Mouse (Mus musculus): ENCODE results near the gene H2-T23. TPM values are rescaled to one million over a fixed set of nuclear protein-coding genes. Genes with fewer than 3 reads are reported as not detected.
"Not testable (repeated sequence)": the region's sequence is repeated elsewhere in the genome, so short reads cannot be mapped to it uniquely, and the experiment has no call there.

H2-T23 gene
- polyA plus RNA-seq, 1 experiment from 2014 or later: 3.9 TPM

DNA sequence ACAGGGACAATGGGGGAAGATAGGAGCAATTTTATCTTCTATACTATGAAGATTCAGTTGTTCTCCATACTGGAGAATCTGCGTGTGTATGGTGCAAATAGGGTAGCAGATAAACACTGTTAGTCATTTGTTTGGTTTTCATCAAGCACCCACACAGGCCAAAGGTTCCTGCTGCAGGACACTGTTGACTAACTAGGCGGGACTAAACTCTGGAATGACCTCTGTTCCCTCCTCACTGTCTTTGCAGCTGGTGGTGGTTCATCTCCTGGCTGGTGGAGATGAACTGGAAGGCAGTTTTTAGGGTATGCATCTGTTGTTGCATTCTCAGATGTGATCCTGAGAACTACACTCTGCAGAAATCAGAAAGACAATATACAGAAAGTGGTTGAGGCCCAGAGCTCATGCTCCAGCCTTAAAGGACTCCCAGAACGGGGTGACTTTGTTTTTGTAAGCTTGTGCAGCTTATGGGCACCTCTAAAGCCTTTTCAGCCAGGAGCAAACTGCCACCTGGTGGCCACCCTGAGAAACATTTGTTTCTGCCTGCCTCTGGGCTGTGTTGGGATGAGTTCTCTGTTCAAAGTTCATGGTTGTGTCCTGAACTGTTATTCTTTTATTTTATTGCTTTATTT lies 2.5 kb upstream of the H2-T23 start:
- ATAC-seq (ENCODE audit: insufficient read depth) (peak; percentile 39; the same call in 1 of the 2 replicates), DNase-seq (peak; percentile 61)
- H3K27me3 ChIP-seq (ENCODE audit: insufficient read depth, low read length); H3K4me3 ChIP-seq (ENCODE audit: low read depth, low read length); H3K36me3 ChIP-seq (ENCODE audit: insufficient read depth); H3K9ac ChIP-seq; H3K9me3 ChIP-seq (ENCODE audit: low read depth, low read length); H3K4me1 ChIP-seq (ENCODE audit: insufficient read depth); H3K27ac ChIP-seq (ENCODE audit: low read depth); H3K4me2 ChIP-seq: not testable (repeated sequence)
- 25% methylated on average over 3 of the region's 3 CpGs for WGBS
- TF ChIP-seq CTCF (IDR thresholded peaks at IDR 0.05; ENCODE audit: low read depth): peak; percentile 57

DNA sequence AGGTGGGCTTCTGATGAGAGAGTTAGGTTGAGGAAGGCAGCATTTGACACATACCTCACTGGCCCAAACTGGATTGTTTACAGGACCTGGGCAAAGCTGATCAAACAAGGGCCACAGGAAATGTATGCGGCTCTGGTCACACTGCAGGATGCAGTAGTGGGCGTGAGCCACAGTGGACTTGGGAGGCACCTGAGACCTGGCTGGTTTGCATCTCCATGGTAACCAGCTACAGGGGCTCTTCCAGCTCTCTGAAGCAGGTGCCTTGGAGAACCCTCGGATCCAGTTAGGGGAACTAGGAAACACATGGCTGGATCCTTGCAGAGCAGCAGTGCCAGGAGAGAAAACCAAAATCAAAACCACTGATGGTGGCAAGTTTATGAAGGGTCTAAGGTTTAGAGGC lies 1.9 kb upstream of the H2-T23 start:
- not testable (repeated sequence) for H3K4me3 ChIP-seq (ENCODE audit: low read depth, low read length); H3K36me3 ChIP-seq (ENCODE audit: insufficient read depth); H3K4me2 ChIP-seq; H3K4me1 ChIP-seq (ENCODE audit: insufficient read depth); DNase-seq; H3K27ac ChIP-seq (ENCODE audit: low read depth); ATAC-seq (ENCODE audit: insufficient read depth); H3K27me3 ChIP-seq (ENCODE audit: insufficient read depth, low read length); H3K9ac ChIP-seq; H3K9me3 ChIP-seq (ENCODE audit: low read depth, low read length)
- 49% methylated on average over 3 of the region's 3 CpGs for WGBS

DNA sequence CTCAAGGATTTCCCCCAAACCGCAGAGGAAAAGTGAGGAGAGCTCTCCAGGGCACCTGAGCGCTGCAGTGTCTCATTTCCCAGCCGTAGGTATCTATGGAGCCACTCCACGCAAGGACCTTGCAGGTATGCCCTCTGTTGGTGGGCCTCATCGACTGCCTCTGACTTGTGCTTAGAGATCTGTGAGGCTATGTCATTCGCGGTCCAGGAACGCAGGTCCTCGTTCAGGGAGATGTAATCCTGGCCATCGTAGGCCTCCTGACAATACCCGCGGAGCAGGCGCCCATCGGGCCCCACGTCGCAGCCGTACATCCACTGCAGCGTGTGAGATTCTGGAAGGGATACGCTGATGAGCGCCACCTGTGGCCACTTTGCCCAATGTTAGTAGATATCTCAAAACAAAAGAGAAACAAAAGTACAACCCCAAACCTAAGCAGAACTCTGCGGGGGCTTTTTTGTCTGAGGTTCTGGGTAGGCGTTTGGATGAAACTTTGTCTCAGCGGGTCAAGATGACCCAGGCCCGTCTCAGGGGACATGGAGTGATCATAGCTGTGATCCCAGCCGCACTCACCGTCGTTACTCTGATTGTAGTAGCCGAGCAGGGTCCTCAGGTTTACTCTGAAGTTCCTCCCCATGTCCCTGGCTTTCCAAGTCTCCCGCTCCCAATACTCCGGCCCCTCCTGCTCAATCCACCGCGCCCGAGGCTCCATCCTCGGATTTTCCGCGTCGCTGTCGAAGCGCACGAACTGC lies 898 bp downstream of the H2-T23 start:
- H3K27me3 ChIP-seq (ENCODE audit: insufficient read depth, low read length): not testable (repeated sequence)

DNA sequence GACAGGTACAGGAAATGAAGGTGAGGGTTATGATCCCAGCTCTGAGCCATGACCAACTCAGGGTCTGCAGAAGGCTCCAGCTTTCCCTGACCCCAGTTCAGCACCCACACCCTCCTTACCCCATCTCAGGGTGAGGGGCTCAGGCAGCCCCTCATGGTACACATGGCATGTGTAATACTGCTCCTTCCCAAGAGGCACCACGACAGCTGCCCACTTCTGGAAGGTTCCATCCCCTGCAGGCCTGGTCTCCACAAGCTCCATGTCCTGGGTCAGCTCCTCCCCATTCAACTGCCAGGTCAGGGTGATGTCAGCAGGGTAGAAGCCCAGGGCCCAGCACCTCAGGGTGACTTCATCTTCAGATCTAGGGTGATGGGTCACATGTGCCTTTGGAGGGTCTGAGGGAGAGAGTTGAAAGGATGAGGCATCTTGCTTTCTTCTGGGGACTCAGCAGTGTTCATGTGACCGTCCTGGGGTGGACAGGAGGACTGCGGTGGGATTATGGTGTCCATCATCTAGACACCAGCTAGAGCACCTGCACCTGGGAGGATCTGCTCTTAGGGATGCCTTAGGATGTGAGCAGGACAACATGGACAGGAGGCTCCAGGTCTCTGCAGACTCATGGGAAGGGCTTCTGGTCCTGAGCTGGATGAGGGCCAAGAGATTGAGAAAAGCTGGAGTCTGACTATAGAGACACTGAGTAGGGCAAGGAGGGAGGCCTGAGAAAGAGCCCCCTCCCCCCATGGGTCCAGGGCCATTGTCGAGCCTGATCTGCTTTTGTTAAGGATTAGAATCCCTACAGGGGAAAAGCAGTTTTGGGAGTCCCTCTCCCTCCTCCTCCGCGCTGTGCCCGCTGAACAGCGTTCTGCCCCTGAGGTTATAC lies 1.7 kb downstream of the H2-T23 start:
- ATAC-seq (ENCODE audit: insufficient read depth); DNase-seq; H3K27me3 ChIP-seq (ENCODE audit: insufficient read depth, low read length); H3K4me1 ChIP-seq (ENCODE audit: insufficient read depth); H3K9me3 ChIP-seq (ENCODE audit: low read depth, low read length); H3K9ac ChIP-seq; H3K27ac ChIP-seq (ENCODE audit: low read depth); H3K36me3 ChIP-seq (ENCODE audit: insufficient read depth): not testable (repeated sequence)
- Histone ChIP-seq H3K4me3 (ENCODE audit: low read depth, low read length) (peak overlapping the region; percentile 41; the same call in 1 of the 2 replicates), H3K4me2 (peak overlapping the region; percentile 80)
- 53% methylated on average over 8 of the region's 8 CpGs for whole genome bisulfite sequencing

More for the DNA sequence above, 898 bp downstream of the H2-T23 start:
- not testable (repeated sequence) for H3K27ac ChIP-seq (ENCODE audit: low read depth); H3K36me3 ChIP-seq (ENCODE audit: insufficient read depth); H3K4me1 ChIP-seq (ENCODE audit: insufficient read depth); H3K9me3 ChIP-seq (ENCODE audit: low read depth, low read length)
- TF ChIP-seq CTCF (IDR thresholded peaks at IDR 0.05; ENCODE audit: low read depth): peak; percentile 53
- DNase-seq (peak; percentile 37), ATAC-seq (ENCODE audit: insufficient read depth) (peak; percentile 44; the same call in 1 of the 2 replicates)
- 3% methylated on average over 40 of the region's 40 CpGs for WGBS
- Histone ChIP-seq H3K4me3 (ENCODE audit: low read depth, low read length) (peak overlapping the region; percentile 41), H3K9ac (peak overlapping the region; percentile 44; the same call in 1 of the 2 replicates), H3K4me2 (peak overlapping the region; percentile 80)

DNA sequence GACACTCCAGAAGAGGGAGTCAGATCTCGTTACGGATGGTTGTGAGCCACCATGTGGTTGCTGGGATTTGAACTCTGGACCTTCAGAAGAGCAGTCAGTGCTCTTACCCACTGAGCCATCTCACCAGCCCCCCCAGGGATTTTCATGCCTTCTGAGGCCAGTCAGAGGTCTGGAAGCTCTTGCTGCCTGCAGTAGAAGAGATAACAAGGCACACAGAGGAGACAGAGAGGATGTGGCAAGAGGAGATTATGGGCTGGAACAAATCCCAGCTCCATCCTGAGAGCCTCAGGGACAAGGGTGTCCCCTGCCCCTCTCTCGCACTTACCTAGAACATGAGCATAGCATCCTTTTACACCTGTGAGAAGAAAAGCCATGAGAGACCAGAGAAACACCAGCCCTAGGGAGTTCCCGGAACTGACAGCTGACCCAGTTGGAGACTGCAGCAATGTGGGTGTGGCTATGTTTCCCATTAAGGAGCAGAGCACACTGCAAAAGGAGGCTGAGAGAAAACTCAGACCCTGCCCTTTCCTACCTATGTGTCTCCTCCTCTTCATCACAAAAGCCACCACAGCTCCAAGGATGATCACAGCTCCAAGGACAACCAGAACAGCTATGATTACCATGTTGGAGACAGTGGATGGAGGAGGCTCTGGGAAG lies 2.5 kb downstream of the H2-T23 start:
- H3K4me3 ChIP-seq (ENCODE audit: low read depth, low read length); H3K27ac ChIP-seq (ENCODE audit: low read depth); ATAC-seq (ENCODE audit: insufficient read depth); DNase-seq; H3K4me1 ChIP-seq (ENCODE audit: insufficient read depth); H3K27me3 ChIP-seq (ENCODE audit: insufficient read depth, low read length); H3K9ac ChIP-seq; H3K9me3 ChIP-seq (ENCODE audit: low read depth, low read length); H3K36me3 ChIP-seq (ENCODE audit: insufficient read depth); H3K4me2 ChIP-seq: not testable (repeated sequence)
- 68% methylated on average over 2 of the region's 4 CpGs for WGBS

DNA sequence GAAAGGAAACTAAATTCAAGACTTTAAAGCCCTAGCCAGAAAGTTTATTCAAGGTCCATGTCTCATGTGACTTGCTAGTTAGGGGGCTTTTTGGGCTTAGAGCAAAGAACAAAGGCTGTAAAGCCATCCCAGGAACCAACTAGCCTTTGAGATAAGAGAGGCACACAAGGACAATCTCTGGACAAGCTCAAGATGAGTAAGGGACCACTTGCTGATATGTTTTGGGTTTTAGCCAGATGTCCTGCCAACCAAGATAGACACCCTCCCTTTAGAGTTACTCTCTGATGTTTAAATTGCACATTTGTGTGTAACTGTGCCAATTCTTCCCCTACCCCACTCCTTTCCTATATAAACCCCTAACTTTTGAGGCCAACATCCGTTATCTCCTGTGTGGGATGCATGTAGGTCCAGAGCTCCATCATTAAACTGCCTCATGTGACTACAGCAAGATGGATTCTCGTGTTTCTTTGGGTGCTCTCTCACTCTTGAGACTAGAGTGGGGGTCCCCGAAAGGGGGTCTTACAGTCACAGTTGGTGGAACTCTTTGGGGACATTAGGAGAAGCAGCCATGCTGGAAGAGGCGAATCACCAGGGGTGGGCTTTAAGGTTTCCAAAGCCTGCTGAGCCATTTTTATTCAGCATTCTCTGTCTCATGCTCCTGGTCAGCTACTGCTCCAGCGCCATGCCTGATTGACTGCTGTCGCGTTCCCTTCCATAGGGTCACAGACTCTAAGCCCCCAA lies 3.6 kb downstream of the H2-T23 start:
- H3K9ac ChIP-seq: no peak overlapping the region
- DNase-seq: no peak
- TF ChIP-seq CTCF (IDR thresholded peaks at IDR 0.05; ENCODE audit: low read depth): no peak
- no peak for ATAC-seq (ENCODE audit: insufficient read depth)
- no peaks in the 10 kb centered on the region for H3K4me1 ChIP-seq (ENCODE audit: insufficient read depth)
- no peak overlapping the region for H3K4me3 ChIP-seq (ENCODE audit: low read depth, low read length)
- 86% methylated on average over 7 of the region's 7 CpGs for WGBS
- no peaks in the 10 kb centered on the region for H3K36me3 ChIP-seq (ENCODE audit: insufficient read depth)
- no peak overlapping the region for H3K27ac ChIP-seq (ENCODE audit: low read depth)
- H3K27me3 ChIP-seq (ENCODE audit: insufficient read depth, low read length): no peaks in the 10 kb centered on the region; the same call in none of the 2 replicates
- no peaks in the 10 kb centered on the region for H3K9me3 ChIP-seq (ENCODE audit: low read depth, low read length)
- H3K4me2 ChIP-seq: no peak overlapping the region
